Mouse (Mus musculus): ENCODE results near the gene Hyou1.

DNA sequence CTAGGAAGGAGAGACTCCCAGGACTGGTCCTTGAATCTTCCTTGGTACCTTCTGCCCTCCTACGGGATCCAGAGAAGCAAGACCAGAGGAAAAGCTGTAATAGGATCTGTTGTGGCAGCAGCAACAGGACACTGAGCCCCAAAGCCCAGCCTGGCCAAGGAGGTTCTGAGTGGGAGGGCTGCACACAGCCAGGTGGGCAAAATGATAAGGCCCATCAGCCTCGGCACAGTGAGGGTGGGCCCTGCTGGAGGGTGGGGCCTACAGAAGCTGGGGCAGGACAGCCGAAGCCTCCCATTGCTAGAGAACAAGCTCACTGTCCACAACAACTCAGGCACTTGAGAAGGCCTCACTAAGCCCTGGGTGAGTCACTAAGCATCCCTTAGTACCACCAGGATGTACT, 37.1 kb upstream of the Hyou1 start:
- TF ChIP-seq CTCF (IDR thresholded peaks at IDR 0.05; ENCODE audit: borderline replicate concordance, extremely low read depth, insufficient read depth, insufficient read length) = no peak
- no peak for TF ChIP-seq POLR2A (IDR thresholded peaks at IDR 0.05; ENCODE audit: borderline replicate concordance, extremely low read depth, insufficient read depth, insufficient read length, poor library complexity, severe bottlenecking)

All from brain, embryonic 14.5 days (tissue).